Mouse (Mus musculus) forebrain, embryonic 14.5 days (tissue): ENCODE measurements around the gene Syt2. TPM values are rescaled to one million over a fixed set of nuclear protein-coding genes. Genes with fewer than 3 reads are reported as not detected.

Source experiments
- ATAC-seq: fragments of 200-750 bp; cut with Nextera tagmentation; 2 replicates; pipeline ENCODE4 v1.8.0; 2017; ENCODE audit warnings: mild to moderate bottlenecking, moderate library complexity
- DNase-seq: peaks from one replicate; pipeline ENCODE4 v3.0.0-alpha.2; 2015; ENCODE audit warnings: low spot score
- H3K27ac ChIP-seq: fragments of 300-500 bp; sonication (generic); 2 replicates; pipeline ENCODE4 v1.5.1; 2014; ENCODE audit warnings: low read depth, mild to moderate bottlenecking, control low read depth, low read length, moderate library complexity
- H3K27me3 ChIP-seq: fragments of 300-500 bp; sonication (generic); replicated peaks from 2 replicates; pipeline ENCODE4 v1.6.1; 2014; ENCODE audit warnings: low read length, control low read depth, mixed read lengths; ENCODE audit not compliant: control insufficient read depth, insufficient read depth
- H3K36me3 ChIP-seq: fragments of 300-500 bp; sonication (generic); 2 replicates; pipeline ENCODE4 v1.6.1; 2014; ENCODE audit warnings: low read length, control low read depth; ENCODE audit not compliant: control insufficient read depth, insufficient read depth
- H3K4me1 ChIP-seq: fragments of 300-500 bp; sonication (generic); 2 replicates; pipeline ENCODE4 v1.6.1; 2014; ENCODE audit warnings: antibody characterized with exemption, low read length, control low read depth; ENCODE audit not compliant: control insufficient read depth, insufficient read depth
- H3K4me2 ChIP-seq: fragments of 300-500 bp; sonication (generic); 2 replicates; pipeline ENCODE4 v1.6.1; 2014; ENCODE audit warnings: mild to moderate bottlenecking, control low read depth, low read length
- H3K4me3 ChIP-seq: fragments of 300-500 bp; sonication (generic); 2 replicates; pipeline ENCODE4 v1.5.1; 2014; ENCODE audit warnings: low read depth, low read length, control low read depth
- H3K9ac ChIP-seq: fragments of 300-500 bp; sonication (generic); 2 replicates; pipeline ENCODE4 v1.6.1; 2014; ENCODE audit warnings: mild to moderate bottlenecking, low read length, control low read depth, moderate library complexity
- H3K9me3 ChIP-seq: fragments of 300-500 bp; sonication (generic); replicated peaks from 2 replicates; pipeline ENCODE4 v1.6.1; 2016; ENCODE audit warnings: low read length, control low read depth, mixed read lengths; ENCODE audit not compliant: control insufficient read depth
- WGBS: fragments of 180-500 bp; shearing (Covaris S2); extraction: QIAGEN DNeasy Blood & Tissue Kit; methylation state at CpG from one replicate; pipeline ENCODE4 v1.1.7; 2014; 5-methylcytosine and 5-hydroxymethylcytosine counted together
- polyA plus RNA-seq: library from polyadenylated mRNA; unstranded; fragments of >200 nt; fragmentation: Nextera tagmentation; extraction: Ambion mirVana; gene quantifications from 2 replicates; pipeline ENCODE4 v1.2.1, GENCODE M21; 2014

The Syt2 gene
- polyA plus RNA-seq, 1 experiment from 2014 or later: 1.2 TPM

- no peak for DNase-seq
- 81% methylated on average over 8 of the region's 8 CpGs for WGBS
- Histone ChIP-seq H3K9ac (no peak overlapping the region), H3K27ac (no peak overlapping the region), H3K36me3 (no peaks in the 10 kb centered on the region), H3K9me3 (no peaks in the 10 kb centered on the region), H3K4me1 (no peaks in the 10 kb centered on the region), H3K4me3 (no peak overlapping the region), H3K27me3 (no peaks in the 10 kb centered on the region), H3K4me2 (no peak overlapping the region)
- ATAC-seq: no peak
Observed at GRCm38 (mm10) chr1:134727256-134727655, 80.8 kb downstream of the Syt2 start.

GRCm38 (mm10) chr1:134733659-134734058, 87.2 kb downstream of the Syt2 start:
- Histone ChIP-seq H3K4me1 (no peaks in the 10 kb centered on the region), H3K4me3 (no peak overlapping the region), H3K36me3 (no peaks in the 10 kb centered on the region), H3K9me3 (no peaks in the 10 kb centered on the region), H3K9ac (no peak overlapping the region), H3K4me2 (no peak overlapping the region), H3K27me3 (no peaks in the 10 kb centered on the region), H3K27ac (no peak overlapping the region)
- no peak for ATAC-seq
- WGBS: 90% methylated on average over 5 of the region's 5 CpGs
- DNase-seq: no peak

GRCm38 (mm10) chr1:134737463-134737862, 91.0 kb downstream of the Syt2 start:
- 75% methylated on average over 9 of the region's 9 CpGs for WGBS
- no peak for ATAC-seq

GRCm38 (mm10) chr1:134741433-134741832, 95.0 kb downstream of the Syt2 start:
- no peaks in the 10 kb centered on the region for H3K4me1 ChIP-seq
- H3K4me3 ChIP-seq: no peak overlapping the region
- no peaks in the 10 kb centered on the region for H3K9me3 ChIP-seq
- H3K36me3 ChIP-seq: no peaks in the 10 kb centered on the region
- H3K27ac ChIP-seq: no peak overlapping the region
- ATAC-seq (no peak), DNase-seq (no peak)
- no peak overlapping the region for H3K9ac ChIP-seq
- 80% methylated on average over 6 of the region's 6 CpGs for WGBS
- H3K4me2 ChIP-seq: no peak overlapping the region
- H3K27me3 ChIP-seq: no peaks in the 10 kb centered on the region

More at GRCm38 (mm10) chr1:134737463-134737862, 91.0 kb downstream of the Syt2 start:
- Histone ChIP-seq H3K9me3 (no peaks in the 10 kb centered on the region), H3K36me3 (no peaks in the 10 kb centered on the region), H3K4me1 (no peaks in the 10 kb centered on the region), H3K27me3 (no peaks in the 10 kb centered on the region), H3K4me2 (no peak overlapping the region), H3K9ac (no peak overlapping the region), H3K4me3 (no peak overlapping the region), H3K27ac (no peak overlapping the region)
- no peak for DNase-seq

GRCm38 (mm10) chr1:134741946-134742661, 95.6 kb downstream of the Syt2 start:
- DNase-seq: no peak
- H3K36me3 ChIP-seq: no peaks in the 10 kb centered on the region
- no peak overlapping the region for H3K27ac ChIP-seq
- no peaks in the 10 kb centered on the region for H3K4me1 ChIP-seq
- H3K9me3 ChIP-seq: no peaks in the 10 kb centered on the region
- H3K4me2 ChIP-seq: no peak overlapping the region
- no peaks in the 10 kb centered on the region for H3K27me3 ChIP-seq
- 82% methylated on average over 7 of the region's 7 CpGs for WGBS
- H3K9ac ChIP-seq: no peak overlapping the region
- H3K4me3 ChIP-seq: no peak overlapping the region
- no peak for ATAC-seq

GRCm38 (mm10) chr1:134745648-134746047, 99.2 kb downstream of the Syt2 start:
- Histone ChIP-seq H3K4me2 (no peak overlapping the region), H3K4me3 (no peak overlapping the region), H3K27me3 (no peaks in the 10 kb centered on the region), H3K9ac (no peak overlapping the region), H3K9me3 (no peaks in the 10 kb centered on the region), H3K27ac (no peak overlapping the region), H3K36me3 (no peaks in the 10 kb centered on the region), H3K4me1 (no peaks in the 10 kb centered on the region)
- ATAC-seq (no peak), DNase-seq (no peak)
- 52% methylated on average over 6 of the region's 6 CpGs for WGBS

GRCm38 (mm10) chr1:134747236-134748174, 101.0 kb downstream of the Syt2 start:
- DNase-seq: no peak
- H3K9me3 ChIP-seq: no peaks in the 10 kb centered on the region
- no peak overlapping the region for H3K4me2 ChIP-seq
- no peak for ATAC-seq
- H3K27me3 ChIP-seq: no peaks in the 10 kb centered on the region
- H3K4me3 ChIP-seq: no peak overlapping the region
- H3K9ac ChIP-seq: no peak overlapping the region
- no peak overlapping the region for H3K27ac ChIP-seq
- H3K36me3 ChIP-seq: no peaks in the 10 kb centered on the region
- 16% methylated on average over 23 of the region's 23 CpGs for WGBS
- no peaks in the 10 kb centered on the region for H3K4me1 ChIP-seq

- no peaks in the 10 kb centered on the region for H3K4me1 ChIP-seq
- WGBS: 84% methylated on average over 7 of the region's 7 CpGs
- no peaks in the 10 kb centered on the region for H3K27me3 ChIP-seq
- H3K9ac ChIP-seq: no peak overlapping the region
- no peaks in the 10 kb centered on the region; the same call in 1 of the 2 replicates for H3K36me3 ChIP-seq
- ATAC-seq (no peak), DNase-seq (peak; percentile 41)
- no peak overlapping the region for H3K4me2 ChIP-seq
- no peak overlapping the region for H3K27ac ChIP-seq
- H3K4me3 ChIP-seq: no peak overlapping the region
- H3K9me3 ChIP-seq: no peaks in the 10 kb centered on the region
Observed at GRCm38 (mm10) chr1:134749889-134750288, 103.4 kb downstream of the Syt2 start.

- Histone ChIP-seq H3K4me1 (no peaks in the 10 kb centered on the region), H3K27me3 (no peaks in the 10 kb centered on the region), H3K9ac (no peak overlapping the region), H3K4me3 (no peak overlapping the region), H3K4me2 (no peak overlapping the region), H3K27ac (no peak overlapping the region), H3K36me3 (peaks cover 3% of the 10 kb centered on the region; the same call in 1 of the 2 replicates), H3K9me3 (no peaks in the 10 kb centered on the region)
- ATAC-seq: no peak
- 76% methylated on average over 5 of the region's 5 CpGs for WGBS
- DNase-seq: no peak
Observed at GRCm38 (mm10) chr1:134752447-134752846, 106.0 kb downstream of the Syt2 start.
